Mouse (Mus musculus): ENCODE measurements around the gene Olfr52.

- TF ChIP-seq CTCF (IDR thresholded peaks at IDR 0.05; ENCODE audit: extremely low read depth, insufficient read length, insufficient replicate concordance, low read depth, low read length): no peak
- no peak for TF ChIP-seq POLR2A (IDR thresholded peaks at IDR 0.05; ENCODE audit: low read depth, low read length)
These were observed 5.5 kb downstream of the Olfr52 start for GRCm38 (mm10) chr2:86179950-86180349.

Data from small intestine, adult 2 months (tissue).